Mouse (Mus musculus): Measurements from ENCODE around the gene Fam180a.

Fam180a gene

GRCm38 (mm10) chr6:35309406-35309805 lies 16.5 kb downstream of the Fam180a start:
- DNase-seq (ENCODE audit: low spot score in 2 of 2): no peak

GRCm38 (mm10) chr6:35308037-35308436 lies 17.9 kb downstream of the Fam180a start, which contains the start of gene Slc13a4:
Gene Slc13a4, minus strand, starts transcription at chr6:35308131.
- DNase-seq (ENCODE audit: low spot score in 2 of 2): no peak

- no peak for DNase-seq (ENCODE audit: low spot score in 2 of 2)
Observed at GRCm38 (mm10) chr6:35307136-35307535, 18.8 kb downstream of the Fam180a start.

- DNase-seq (ENCODE audit: low spot score in 2 of 2): no peak
Observed at GRCm38 (mm10) chr6:35303355-35303900, 22.5 kb downstream of the Fam180a start.

- no peak for DNase-seq (ENCODE audit: low spot score in 2 of 2)
Observed at GRCm38 (mm10) chr6:35302581-35302980, 23.4 kb downstream of the Fam180a start.

GRCm38 (mm10) chr6:35298323-35298722 lies 27.6 kb downstream of the Fam180a start:
- no peak for DNase-seq (ENCODE audit: low spot score in 2 of 2)

- DNase-seq (ENCODE audit: low spot score in 2 of 2): no peak
Observed at GRCm38 (mm10) chr6:35297516-35298227, 28.3 kb downstream of the Fam180a start.

- DNase-seq (ENCODE audit: low spot score in 2 of 2): peak in 1 of 2 experiments; percentile 22
Observed at GRCm38 (mm10) chr6:35297001-35297400, 28.9 kb downstream of the Fam180a start.

- DNase-seq (ENCODE audit: low spot score in 2 of 2): no peak
Observed at GRCm38 (mm10) chr6:35294964-35295363, 31.0 kb downstream of the Fam180a start.

- DNase-seq (ENCODE audit: low spot score in 2 of 2): no peak
Observed at GRCm38 (mm10) chr6:35289676-35290075, 36.3 kb downstream of the Fam180a start.

GRCm38 (mm10) chr6:35288920-35289319 lies 37.0 kb downstream of the Fam180a start:
- no peak for DNase-seq (ENCODE audit: low spot score in 2 of 2)

GRCm38 (mm10) chr6:35288114-35288761 lies 37.7 kb downstream of the Fam180a start:
- peak; percentile 81 to 83 for DNase-seq (ENCODE audit: low spot score in 2 of 2)

GRCm38 (mm10) chr6:35279306-35279705 lies 46.6 kb downstream of the Fam180a start:
- no peak for DNase-seq (ENCODE audit: low spot score in 2 of 2)

- no peak for DNase-seq (ENCODE audit: low spot score in 2 of 2)
Observed at GRCm38 (mm10) chr6:35277903-35278587, 47.9 kb downstream of the Fam180a start.

- no peak for DNase-seq (ENCODE audit: low spot score in 2 of 2)
Observed at GRCm38 (mm10) chr6:35273391-35274082, 52.4 kb downstream of the Fam180a start.

- DNase-seq (ENCODE audit: low spot score in 2 of 2): no peak
Observed at GRCm38 (mm10) chr6:35271868-35272765, 53.8 kb downstream of the Fam180a start.

GRCm38 (mm10) chr6:35271094-35271855 lies 54.7 kb downstream of the Fam180a start:
- no peak for DNase-seq (ENCODE audit: low spot score in 2 of 2)

- DNase-seq (ENCODE audit: low spot score in 2 of 2): no peak
Observed at GRCm38 (mm10) chr6:35269643-35270042, 56.3 kb downstream of the Fam180a start.

- DNase-seq (ENCODE audit: low spot score in 2 of 2): no peak
Observed at GRCm38 (mm10) chr6:35268711-35269110, 57.2 kb downstream of the Fam180a start.
